Mouse (Mus musculus): ENCODE measurements around the gene Adamts2.

DNA sequence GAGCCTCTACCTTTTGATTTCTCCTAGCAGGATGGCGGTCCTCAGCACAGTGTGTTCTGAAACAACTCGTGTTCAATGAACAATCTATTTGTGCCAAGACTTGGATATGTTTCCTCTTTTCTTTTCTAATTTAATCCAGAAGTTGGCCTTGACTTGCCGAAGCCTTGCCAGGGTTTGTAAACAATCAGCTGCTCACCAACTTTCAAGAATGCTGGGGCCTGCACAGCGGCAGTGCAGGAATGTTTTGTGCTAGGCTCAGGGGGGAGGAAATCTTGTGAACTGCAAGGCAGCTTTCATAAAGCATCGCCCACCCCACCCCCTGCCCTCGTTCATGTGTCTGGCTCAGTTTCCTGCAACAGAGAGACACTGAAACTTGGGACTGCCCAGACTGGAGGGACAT is 143.1 kb downstream of the Adamts2 start:
- TF ChIP-seq CTCF (conservative IDR thresholded peaks at IDR 0.05 in 1 of 2, IDR thresholded peaks at IDR 0.05 in 1 of 2; ENCODE audit: low read depth in 2 of 2, low read length in 2 of 2) = no peak
- no peak for TF ChIP-seq POLR2A (IDR thresholded peaks at IDR 0.05; ENCODE audit: low read depth, low read length)
- no peak for TF ChIP-seq RCOR1 (conservative IDR thresholded peaks at IDR 0.05; ENCODE audit: low read depth, low read length)
- no peak for TF ChIP-seq RAD21 (IDR thresholded peaks at IDR 0.05; ENCODE audit: low read depth, low read length)

All from CH12.LX (cell line).